Mouse (Mus musculus): Measurements from ENCODE around the gene Slc25a38.

The Slc25a38 gene

GRCm38 (mm10) chr9:120110211-120111018 is at the start of gene Slc25a38:
Gene Slc25a38, plus strand, starts transcription at chr9:120110374.
- peak; percentile 96 for DNase-seq (ENCODE audit: low read depth, low spot score)

- DNase-seq (ENCODE audit: low read depth, low spot score) = no peak
These were observed 45.9 kb upstream of the Slc25a38 start for GRCm38 (mm10) chr9:120064317-120064716.

- no peak for DNase-seq (ENCODE audit: low read depth, low spot score)
These were observed 42.6 kb upstream of the Slc25a38 start for GRCm38 (mm10) chr9:120067609-120068008.

- DNase-seq (ENCODE audit: low read depth, low spot score) = no peak
These were observed 42.1 kb upstream of the Slc25a38 start for GRCm38 (mm10) chr9:120068047-120068446.

GRCm38 (mm10) chr9:120069779-120070178 is 40.4 kb upstream of the Slc25a38 start, which contains the start of gene Cx3cr1:
Gene Cx3cr1, minus strand, starts transcription at chr9:120069879.
- DNase-seq (ENCODE audit: low read depth, low spot score) = no peak

- DNase-seq (ENCODE audit: low read depth, low spot score) = no peak
These were observed 38.9 kb upstream of the Slc25a38 start for GRCm38 (mm10) chr9:120071251-120071650.

- peak; percentile 76 for DNase-seq (ENCODE audit: low read depth, low spot score)
These were observed 37.0 kb upstream of the Slc25a38 start for GRCm38 (mm10) chr9:120073169-120073568.

- DNase-seq (ENCODE audit: low read depth, low spot score) = no peak
These were observed 35.7 kb upstream of the Slc25a38 start for GRCm38 (mm10) chr9:120074516-120074915.

- no peak for DNase-seq (ENCODE audit: low read depth, low spot score)
These were observed 31.9 kb upstream of the Slc25a38 start for GRCm38 (mm10) chr9:120078241-120078640.

- DNase-seq (ENCODE audit: low read depth, low spot score) = no peak
These were observed 30.3 kb upstream of the Slc25a38 start for GRCm38 (mm10) chr9:120079901-120080300.

- DNase-seq (ENCODE audit: low read depth, low spot score) = no peak
These were observed 29.5 kb upstream of the Slc25a38 start for GRCm38 (mm10) chr9:120080546-120081108.

GRCm38 (mm10) chr9:120081247-120081646 is 28.9 kb upstream of the Slc25a38 start:
- DNase-seq (ENCODE audit: low read depth, low spot score) = peak; percentile 8

GRCm38 (mm10) chr9:120081967-120082366 is 28.2 kb upstream of the Slc25a38 start:
- no peak for DNase-seq (ENCODE audit: low read depth, low spot score)

- no peak for DNase-seq (ENCODE audit: low read depth, low spot score)
These were observed 27.5 kb upstream of the Slc25a38 start for GRCm38 (mm10) chr9:120082691-120083090.

GRCm38 (mm10) chr9:120083158-120083894 is 26.8 kb upstream of the Slc25a38 start:
- DNase-seq (ENCODE audit: low read depth, low spot score) = no peak

GRCm38 (mm10) chr9:120084406-120084805 is 25.8 kb upstream of the Slc25a38 start:
- no peak for DNase-seq (ENCODE audit: low read depth, low spot score)

GRCm38 (mm10) chr9:120089125-120089524 is 21.0 kb upstream of the Slc25a38 start:
- DNase-seq (ENCODE audit: low read depth, low spot score) = no peak

GRCm38 (mm10) chr9:120091086-120091485 is 19.1 kb upstream of the Slc25a38 start:
- no peak for DNase-seq (ENCODE audit: low read depth, low spot score)

- no peak for DNase-seq (ENCODE audit: low read depth, low spot score)
These were observed 18.4 kb upstream of the Slc25a38 start, which contains the start of gene Ccr8 for GRCm38 (mm10) chr9:120091696-120092238. Gene Ccr8, plus strand, starts transcription at chr9:120092114.

- no peak for DNase-seq (ENCODE audit: low read depth, low spot score)
These were observed 16.5 kb upstream of the Slc25a38 start for GRCm38 (mm10) chr9:120093701-120094100.

GRCm38 (mm10) chr9:120095886-120096285 is 14.3 kb upstream of the Slc25a38 start:
- no peak for DNase-seq (ENCODE audit: low read depth, low spot score)

- peak; percentile 61 for DNase-seq (ENCODE audit: low read depth, low spot score)
These were observed 11.5 kb upstream of the Slc25a38 start for GRCm38 (mm10) chr9:120098682-120099081.

Data from forelimb bud, embryonic 11.5 days (tissue).